Mouse (Mus musculus) frontal cortex, postnatal 36 days (tissue): ENCODE measurements around the gene Dnaja3.
A peak's percentile ranks its signal among the peaks of the same experiment; 100 is the strongest.

Source experiments
- DNase-seq, 2 experiments: peaks; one replicate each; pipeline ENCODE4 v3.0.0; 2022; ENCODE audit warnings: low spot score in 2 of 2

The Dnaja3 gene

DNA sequence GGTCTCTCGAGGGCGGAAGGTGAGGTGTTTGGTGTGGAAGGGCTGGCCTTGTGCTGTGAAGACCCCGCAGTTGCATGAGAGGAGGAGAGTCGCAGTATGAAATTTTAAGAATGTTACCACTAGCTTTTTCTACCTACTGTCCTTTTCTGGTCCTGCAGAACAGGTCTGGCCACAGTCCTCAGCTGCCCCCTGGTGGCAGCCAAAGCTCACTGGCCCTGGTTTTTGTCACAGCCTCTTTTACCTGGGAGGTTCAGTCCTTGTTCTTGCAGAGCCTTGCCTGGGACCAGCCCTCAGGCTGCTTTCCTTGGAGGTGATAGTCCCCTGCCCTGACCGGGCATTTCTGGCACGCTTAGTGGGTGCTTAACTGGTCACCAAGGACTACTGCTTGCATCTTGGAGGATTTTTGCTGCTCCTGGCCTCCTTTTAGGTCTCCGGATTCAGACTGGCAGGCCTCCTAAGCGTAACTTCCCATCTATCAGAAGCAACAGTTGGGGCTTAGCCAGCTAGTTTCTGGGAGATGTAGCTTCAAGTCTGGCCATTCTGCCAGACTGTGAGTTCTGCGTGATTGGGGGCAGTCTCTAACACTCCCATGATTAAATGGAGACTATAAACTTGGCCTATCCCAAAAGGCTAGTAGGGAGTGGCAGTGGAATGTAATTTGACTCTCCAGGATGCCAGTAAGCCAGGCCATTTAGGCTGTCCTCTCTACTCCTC, 31.8 kb upstream of the Dnaja3 start:
- peak; percentile 77 to 81 for DNase-seq

DNA sequence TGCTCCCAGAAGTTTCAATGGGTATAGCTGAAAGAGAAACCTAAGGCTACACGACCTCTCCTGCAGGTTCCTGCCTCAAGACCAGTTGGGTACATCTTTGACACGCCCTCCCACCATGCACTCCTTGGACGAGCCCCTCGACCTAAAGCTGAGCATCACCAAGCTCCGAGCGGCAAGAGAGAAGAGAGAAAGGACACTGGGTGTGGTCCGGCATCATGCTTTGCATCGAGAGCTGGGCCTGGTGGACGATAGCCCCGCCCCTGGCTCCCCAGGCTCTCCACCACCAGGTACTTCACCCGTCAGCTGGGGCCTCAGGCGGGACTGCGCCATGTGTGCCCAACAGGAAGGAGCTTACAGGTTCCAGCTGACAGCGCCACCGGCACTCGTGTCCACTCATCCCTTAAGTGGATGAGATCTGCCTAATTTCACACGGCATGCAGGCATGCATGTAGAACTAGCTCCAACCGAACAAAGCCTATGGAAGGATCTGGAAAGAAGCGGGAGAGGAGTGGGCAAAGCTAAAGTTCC, 31.2 kb upstream of the Dnaja3 start:
- no peak for DNase-seq

DNA sequence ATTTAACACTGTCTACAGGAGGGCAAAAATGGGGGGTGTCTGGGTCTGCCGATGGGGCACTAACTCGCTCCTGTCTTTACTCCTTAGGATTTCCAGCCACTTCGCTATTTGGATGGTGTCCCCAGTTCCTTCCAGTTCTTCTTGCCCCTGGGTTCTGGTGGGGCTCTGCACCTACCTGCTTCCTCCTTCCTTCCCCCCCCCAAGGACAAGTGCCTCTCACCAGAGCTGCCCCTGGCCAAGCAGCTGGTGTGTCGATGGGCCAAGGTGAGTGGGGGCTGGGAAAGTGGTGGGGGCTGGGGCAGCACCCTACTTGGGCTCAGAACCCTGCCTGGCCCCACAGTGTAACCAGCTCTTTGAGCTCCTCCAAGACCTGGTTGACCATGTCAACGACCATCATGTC, 28.6 kb upstream of the Dnaja3 start:
- DNase-seq: no peak

DNA sequence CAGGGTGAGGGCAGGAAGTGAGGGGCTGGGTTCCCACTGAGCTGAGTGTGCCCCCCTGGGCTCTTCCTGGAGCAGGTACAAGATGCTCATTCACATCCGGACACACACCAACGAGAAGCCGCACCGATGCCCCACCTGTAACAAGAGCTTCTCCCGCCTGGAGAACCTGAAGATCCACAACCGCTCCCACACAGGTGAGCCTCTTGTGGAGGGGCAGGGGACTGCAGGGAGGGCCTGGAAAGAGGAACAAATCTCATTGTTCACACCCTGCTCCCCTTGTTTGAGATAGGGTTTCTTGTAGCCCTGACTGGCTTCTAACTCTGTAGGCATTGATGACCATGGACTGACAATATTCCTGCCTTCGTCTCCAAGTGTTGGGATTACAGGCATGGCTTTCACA, 28.1 kb upstream of the Dnaja3 start:
- no peak for DNase-seq

DNA sequence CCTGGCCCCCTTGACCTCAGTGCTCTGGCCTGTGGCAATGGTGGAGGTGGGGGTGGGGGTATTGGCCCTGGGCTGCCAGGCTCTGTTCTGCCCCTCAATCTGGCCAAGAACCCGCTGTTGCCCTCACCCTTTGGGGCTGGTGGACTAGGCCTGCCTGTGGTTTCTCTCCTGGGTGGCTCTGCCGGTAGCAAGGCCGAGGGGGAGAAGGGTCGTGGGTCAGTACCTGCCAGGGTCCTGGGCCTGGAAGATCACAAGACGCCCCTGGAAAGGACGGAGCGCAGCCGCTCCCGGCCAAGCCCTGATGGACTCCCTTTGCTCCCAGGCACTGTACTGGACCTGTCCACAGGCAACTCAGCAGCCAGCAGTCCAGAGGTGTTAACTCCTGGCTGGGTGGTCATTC, 26.1 kb upstream of the Dnaja3 start:
- DNase-seq: no peak

DNA sequence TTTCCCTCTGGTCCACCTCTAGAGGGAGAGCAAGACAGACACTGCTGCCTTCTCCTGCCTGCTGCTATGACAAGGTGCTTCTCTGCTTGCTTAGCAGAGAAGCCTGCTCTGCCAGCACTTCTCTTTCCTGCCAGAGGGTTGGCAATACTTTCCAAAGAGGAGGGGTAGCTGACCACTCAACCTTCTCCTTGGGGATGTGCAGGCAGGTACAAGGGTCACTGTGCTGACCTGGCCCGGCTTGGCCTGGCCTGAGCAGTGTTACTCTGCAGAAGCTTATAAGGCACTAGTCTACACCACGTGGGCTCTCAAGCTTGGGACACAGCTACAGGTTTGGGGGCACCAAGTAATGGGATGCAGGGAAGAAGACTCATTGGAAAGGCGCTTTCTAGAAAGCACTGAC, 25.1 kb upstream of the Dnaja3 start:
- no peak for DNase-seq

DNA sequence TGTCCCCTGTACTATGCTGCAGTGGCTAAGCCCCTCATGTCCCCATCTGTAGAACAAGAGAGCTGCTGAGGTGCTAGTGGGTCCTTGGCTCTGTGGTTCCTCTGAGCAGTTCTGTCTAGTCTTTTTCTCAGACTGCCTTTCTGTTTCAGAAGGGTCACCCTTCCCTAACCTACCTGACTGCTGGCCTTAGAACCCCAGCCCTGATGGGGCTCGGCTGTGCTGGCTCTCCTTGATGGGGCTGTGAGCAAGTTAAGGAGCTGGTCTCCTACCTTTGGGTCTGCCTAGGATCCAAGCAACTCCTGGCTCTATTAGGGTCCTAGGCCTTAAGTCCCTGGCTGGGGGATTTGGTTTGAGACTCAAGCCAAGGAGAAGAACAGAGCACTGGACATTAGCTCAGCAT, 24.5 kb upstream of the Dnaja3 start:
- DNase-seq: no peak

DNA sequence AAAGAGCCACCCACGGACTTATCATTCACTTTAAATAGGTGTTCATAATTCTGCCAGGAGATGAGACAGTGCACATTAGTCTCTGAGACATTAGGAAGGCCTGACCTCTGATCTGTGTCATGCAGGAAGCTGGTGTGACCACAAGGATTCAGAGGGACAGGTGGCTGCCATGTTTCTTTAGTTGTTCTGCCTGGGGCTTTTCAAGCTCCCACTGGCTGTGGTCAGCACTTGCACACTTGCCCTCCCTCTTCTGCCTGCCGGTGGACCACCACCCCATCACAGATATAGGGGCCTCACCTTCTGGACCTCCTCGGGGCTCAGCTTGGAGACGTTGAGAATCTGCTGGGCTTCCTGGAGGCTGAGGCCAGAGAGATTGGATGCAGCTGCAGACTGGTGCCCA, 23.0 kb upstream of the Dnaja3 start:
- no peak for DNase-seq

DNA sequence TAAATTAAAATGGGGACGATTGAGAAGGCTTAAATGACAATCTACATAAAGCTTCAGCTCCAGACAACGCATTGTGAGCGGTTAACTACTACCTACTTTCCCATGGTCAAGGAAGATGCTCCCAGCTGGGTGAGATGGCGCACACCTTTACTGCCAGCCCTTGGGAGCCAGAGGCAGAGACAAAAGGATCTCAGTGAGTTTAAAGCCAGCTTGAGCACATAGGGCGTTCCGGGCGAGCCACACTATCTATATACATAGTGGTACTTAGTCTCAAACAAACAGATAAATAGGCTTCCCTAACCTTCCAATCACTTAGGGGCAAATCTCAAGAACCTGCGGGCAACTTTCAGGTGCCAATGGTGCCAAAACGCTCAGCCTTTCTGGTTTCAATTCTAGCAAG, 15.7 kb upstream of the Dnaja3 start:
- DNase-seq: no peak

DNA sequence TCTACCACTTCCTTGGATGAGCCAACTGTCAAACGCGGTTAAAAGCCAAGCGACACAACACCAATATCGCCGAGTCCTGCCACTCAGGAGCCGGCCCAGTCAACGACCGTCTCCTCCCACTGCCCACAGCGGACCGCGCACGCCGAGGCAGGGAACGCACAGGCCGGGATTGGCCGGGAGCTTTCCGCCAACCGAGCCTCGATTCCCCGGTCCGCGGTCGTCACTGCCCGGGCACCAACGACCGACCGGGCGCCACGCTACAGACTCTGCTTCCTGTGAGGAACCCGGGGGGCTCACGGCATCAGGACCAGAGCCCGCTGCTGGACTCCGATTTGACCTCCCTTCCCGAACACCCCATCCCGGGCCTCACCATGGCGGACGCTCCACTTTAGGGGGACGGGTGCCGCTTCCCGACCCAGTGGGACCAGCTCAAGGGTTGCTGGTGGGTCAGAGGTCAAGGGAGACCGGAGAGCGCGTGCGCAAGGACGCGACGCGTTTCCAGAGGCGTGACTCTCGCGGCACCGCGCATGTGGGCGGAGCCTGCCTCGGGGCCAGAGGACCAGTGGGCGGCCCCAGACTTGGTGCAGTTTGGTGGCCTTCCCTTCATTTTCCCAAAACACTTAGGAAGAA, 15.2 kb upstream of the Dnaja3 start, which contains the start of gene Pam16:
Gene Pam16, minus strand, starts transcription at position 508 of the 630 bp plus-strand sequence.
- DNase-seq: peak; percentile 88 to 94

DNA sequence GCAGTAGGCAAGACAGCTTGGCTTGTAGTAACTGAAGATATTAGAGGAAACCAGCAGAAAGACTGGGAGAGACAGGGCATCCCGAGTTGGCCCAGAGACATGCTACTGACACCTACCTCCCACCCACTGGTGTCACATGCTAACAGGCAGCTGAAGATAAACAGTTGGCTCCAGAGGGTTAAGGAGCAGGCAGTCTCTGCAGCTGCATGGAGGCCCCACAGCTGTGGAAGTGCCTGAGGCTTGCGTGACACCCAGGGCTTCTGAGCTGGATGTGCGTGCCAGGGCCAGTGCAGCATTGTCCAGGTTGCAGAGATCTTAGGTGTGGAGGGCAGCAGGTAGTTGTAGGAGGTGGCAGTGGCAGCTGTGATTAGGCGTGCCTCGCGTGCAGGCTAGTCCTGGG, 12.7 kb upstream of the Dnaja3 start:
- no peak for DNase-seq

DNA sequence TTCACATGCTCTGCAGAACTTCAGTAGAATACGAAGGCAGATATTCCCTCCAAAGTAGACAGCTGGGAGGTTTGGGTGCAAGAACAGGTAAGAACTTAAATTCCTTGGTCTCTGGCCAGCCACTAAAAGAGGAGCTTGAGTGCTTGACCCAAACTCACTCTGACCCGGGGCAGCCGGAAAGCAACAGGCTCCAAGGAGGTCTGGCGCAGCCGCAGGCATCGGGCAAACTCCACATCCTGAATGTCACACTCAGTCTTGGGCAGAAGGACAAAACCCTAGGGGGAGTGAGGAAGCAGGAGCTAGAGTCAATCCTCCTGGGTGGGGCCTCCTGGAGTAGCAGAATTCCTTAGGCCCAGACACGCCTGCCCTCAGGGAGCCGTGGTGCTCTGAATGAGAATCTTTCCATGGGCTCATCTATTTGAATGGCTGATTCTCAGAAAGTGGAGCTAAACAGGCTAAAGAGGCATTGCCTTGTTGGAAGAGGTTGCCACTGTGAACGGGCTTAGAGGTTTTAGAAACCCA, 10.8 kb upstream of the Dnaja3 start:
- no peak for DNase-seq

DNA sequence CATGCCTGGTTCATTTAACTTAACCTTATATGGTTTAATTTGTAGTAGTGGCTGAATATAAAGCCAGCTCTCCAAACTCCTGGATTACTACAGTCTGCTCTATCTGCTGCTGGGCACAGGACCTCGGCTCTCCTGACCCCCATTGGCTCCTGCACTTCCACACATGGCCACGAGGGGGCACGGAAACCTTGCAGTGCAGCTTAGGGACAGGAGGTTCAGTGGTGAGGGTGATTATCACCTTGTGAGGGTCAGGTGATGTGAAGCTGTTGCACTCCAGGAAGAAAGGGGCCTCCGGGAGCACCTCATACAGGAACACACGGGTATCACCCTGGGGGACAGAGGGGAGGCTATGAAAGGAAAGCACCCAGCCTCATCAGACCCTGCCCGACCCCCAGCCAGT, 9.8 kb upstream of the Dnaja3 start:
- peak; percentile 68 to 73 for DNase-seq

DNA sequence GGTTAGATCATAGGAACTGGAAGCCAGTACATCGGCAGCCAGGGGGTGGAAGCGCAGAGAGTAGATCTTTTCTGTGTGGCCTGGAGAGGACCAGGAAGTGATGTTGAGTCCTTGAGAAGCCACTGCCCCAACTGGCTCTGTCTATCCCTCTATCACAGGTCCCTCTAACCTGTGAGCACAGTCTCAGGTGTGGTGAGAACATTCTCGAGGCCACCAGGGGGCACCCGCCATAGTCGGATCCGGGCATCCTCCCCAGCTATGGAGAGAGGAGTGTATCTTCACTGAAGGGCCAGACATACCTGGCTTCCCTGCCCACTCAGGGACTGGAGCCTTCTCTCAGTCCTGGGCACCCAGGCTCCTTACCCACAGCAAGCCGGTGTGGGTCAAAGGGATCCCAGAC, 7.7 kb upstream of the Dnaja3 start:
- DNase-seq: no peak

DNA sequence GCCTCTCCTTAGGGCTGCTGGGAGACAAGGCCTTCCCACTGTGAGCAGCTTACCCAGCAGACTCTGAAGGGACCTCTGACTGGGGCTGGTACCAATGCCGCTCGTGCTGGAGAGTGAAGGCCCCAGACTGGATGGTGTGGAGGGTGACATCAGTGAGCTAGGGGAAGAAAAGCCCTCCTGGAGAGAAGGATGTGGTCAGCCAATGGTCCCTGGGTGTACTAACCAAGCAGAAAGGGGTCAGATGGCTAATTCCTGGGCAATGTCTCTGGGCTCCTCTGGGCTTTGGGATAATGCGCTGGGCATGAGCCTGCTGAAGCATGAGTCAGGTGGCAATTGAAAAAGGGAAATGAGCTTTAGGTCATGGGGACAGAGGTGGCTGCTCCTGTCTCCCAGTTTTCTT, 6.1 kb upstream of the Dnaja3 start:
- DNase-seq: no peak

DNA sequence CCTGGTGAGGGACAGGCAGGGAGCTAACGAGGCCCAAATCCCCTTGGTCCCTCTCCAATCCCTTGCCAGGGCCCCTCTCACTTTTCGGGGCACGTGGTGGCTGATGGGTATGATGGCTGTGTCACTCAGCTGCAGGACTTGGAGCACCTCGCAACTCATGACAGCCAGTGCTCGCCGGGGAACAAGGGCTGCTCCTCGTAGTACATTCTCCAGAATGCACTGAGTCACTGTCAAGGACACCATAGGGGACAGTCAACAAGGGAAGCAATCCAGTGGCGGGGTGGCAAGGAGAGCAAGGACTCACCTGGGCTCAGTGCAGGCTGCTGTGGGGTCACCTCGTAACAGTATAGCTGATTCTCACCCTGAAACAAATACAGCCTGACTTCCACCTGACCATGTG, 5.1 kb upstream of the Dnaja3 start:
- no peak for DNase-seq

DNA sequence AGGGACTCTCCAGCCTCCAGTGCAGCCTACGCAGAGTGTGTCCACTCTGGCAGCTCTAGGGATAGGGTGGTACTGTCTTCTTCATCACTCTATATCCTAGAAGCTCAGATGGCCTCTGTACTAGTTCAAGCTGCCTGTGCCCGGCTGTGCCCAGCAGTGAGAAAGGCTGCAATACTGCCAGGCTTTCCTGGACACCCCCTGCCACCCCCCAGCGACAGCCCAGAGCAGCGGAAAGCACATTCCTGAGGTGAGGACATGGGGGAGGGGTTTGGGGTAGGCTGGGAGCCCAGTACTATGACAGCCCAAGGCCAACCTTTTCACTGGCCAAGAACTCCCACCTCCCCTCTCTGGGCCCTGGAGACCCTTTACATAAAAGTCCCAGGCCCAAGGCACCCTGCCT, 4.0 kb upstream of the Dnaja3 start:
- DNase-seq: no peak

DNA sequence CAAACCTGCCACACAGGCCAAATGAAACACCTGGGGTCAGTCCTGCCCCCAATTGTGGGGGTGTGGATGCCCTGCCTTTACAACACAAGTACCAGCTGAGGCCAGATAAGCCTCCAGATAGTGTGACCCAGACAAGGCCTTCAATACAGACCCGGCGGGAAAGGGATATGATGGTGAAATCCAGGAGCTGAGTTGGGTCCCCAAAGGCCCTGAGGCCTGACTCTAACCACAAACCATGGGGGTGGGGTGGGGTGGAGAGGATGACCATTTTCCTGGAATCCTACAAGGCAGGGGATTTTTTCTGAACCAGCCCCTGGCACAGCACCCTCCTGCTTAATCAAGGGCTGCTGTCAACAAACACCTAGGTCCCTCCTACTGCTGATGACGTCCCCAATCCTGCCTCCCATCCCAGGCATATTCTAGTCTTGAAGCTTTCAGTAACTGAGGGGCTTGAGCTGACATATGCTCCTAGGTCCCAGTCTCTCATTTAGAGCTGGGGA, 848 bp upstream of the Dnaja3 start:
- no peak for DNase-seq

DNA sequence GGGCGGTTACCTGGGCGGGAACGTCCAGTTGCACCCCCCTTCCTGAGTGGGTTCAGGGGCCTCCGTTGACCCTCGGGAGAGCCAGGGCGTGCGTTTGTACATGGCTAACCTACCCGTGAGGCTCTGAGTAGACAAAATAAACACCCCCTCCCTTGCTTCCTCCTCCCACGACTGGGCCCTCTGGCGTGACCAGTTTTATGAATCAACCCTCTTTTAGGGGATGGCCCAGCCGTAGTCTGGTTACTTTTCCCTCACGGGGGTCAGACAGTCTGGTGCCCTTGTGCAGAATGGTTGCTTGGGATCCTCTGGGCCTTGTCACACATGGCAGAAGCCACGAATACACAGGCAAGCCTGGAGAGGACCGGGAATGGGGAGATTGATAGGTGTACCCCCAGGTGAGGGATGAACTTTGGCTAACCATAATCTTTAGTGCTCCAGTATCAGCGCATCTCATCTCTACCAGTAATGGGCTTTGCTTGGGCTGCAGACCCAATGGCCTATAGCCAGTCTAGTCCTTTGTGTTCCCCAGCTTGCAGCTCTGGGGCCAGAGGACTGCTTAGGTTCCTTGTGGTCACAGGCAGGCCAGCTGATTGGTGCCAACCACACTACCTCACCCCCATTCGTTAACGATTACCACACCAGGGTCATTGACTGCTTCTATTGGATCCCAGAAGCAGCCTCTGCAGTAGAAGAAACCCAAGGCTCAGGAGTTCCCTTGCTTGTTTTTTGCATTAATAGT, 647 bp downstream of the Dnaja3 start:
- no peak for DNase-seq

DNA sequence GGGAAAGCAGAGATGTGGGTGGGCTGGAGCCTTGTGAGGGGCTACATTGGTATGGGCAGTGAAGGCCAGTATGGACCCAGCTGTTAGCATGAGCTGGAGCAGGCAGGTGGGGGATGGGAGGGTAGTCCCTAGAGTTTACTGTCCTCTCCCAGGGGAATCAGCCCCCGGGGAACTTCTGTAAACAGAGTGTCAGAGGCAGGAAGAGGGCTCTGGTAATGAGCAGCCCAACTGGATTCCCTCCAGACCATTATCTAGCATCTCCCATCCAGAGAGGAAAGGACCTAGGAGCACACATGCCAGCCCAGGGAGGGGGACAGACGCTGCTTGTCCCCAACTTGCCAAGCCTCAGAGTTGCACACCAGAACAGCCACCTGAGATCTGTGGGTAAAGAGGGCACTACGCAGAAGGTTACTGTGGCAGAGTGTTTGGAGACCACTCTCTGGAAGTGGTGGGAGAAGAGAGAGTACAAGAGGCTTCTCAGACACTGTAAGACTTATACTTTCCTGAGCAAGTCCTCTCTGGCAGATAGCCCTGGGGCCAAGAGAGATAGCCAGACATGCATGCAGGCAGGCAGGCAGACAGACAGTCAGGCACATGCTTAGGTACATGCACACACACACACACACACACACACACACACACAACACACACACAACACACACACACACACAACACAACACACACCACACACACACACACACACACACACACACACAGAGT, 1.5 kb downstream of the Dnaja3 start:
- DNase-seq: no peak

DNA sequence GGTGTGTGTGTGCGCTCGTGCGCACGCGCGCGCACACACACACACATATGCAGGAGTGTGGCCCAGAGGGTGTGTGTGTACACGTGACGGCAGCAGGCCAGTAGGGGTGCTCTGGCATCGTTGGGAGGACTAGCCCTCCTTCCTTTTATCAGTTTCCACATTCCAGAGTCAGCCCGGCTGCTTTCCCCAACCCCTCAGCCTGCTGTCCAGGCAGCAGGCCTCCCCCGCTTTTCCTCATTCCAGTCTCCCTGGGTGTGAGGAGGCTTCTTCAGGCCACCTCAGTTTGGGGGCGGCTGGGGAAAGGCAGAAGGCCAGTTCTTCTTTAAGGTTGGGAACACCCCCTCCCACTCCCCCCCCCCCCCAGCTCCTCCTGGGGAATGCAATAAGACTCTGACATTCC, 2.4 kb downstream of the Dnaja3 start:
- peak; percentile 63 to 64 for DNase-seq

DNA sequence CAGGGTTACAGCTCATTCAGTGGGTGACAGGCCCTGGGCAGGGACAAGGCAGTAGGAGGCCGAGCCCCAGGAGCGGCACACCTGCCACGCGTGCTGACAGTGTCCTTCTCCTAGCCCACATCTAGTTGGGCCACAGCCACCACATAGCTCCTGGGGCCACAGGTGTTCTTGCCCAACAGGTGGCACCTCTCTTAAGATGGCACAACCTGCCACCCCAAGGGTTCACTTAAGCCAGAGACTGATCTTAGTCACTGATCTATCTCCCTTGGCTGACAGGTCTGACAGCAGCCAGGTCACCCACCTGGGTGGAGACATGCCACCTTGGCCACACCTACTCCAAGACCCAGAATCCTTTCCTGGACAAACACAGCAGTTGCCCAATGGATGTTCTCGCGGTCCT, 3.1 kb downstream of the Dnaja3 start:
- no peak for DNase-seq
